Mouse (Mus musculus): ENCODE results near the gene Megf11. TPM values are rescaled to one million over a fixed set of nuclear protein-coding genes. Genes with fewer than 3 reads are reported as not detected.

The Megf11 gene
- polyA plus RNA-seq, 1 experiment from 2014 or later = 0.11 TPM

- Histone ChIP-seq H3K4me2 (ENCODE audit: low read depth, low read length) (peak overlapping the region; percentile 45), H3K36me3 (replicated peaks; ENCODE audit: insufficient read depth, low read length) (no peaks in the 10 kb centered on the region), H3K9me3 (ENCODE audit: low read length) (no peaks in the 10 kb centered on the region), H3K27ac (ENCODE audit: low read depth) (peak overlapping the region; percentile 76), H3K4me1 (ENCODE audit: insufficient read depth) (peaks cover 42% of the 10 kb centered on the region), H3K27me3 (ENCODE audit: insufficient read depth, low read length) (no peaks in the 10 kb centered on the region), H3K9ac (replicated peaks) (no peak overlapping the region; the same call in 1 of the 2 replicates), H3K4me3 (ENCODE audit: low read depth, low read length) (no peak overlapping the region)
- TF ChIP-seq EP300 (IDR thresholded peaks at IDR 0.05; ENCODE audit: low read depth) (peak; percentile 45; the same call in 1 of the 2 replicates), CTCF (IDR thresholded peaks at IDR 0.05; ENCODE audit: low read depth) (no peak)
- peak; percentile 35 for DNase-seq
- peak; percentile 75 for ATAC-seq
Observed at GRCm38 (mm10) chr9:64565915-64566314, 180.5 kb downstream of the Megf11 start.

- H3K9me3 ChIP-seq (ENCODE audit: low read length) = no peaks in the 10 kb centered on the region
- H3K4me2 ChIP-seq (ENCODE audit: low read depth, low read length) = peak overlapping the region; percentile 45; the same call in 1 of the 2 replicates
- TF ChIP-seq CTCF (IDR thresholded peaks at IDR 0.05; ENCODE audit: low read depth) (no peak), EP300 (IDR thresholded peaks at IDR 0.05; ENCODE audit: low read depth) (no peak)
- H3K36me3 ChIP-seq (replicated peaks; ENCODE audit: insufficient read depth, low read length) = no peaks in the 10 kb centered on the region
- no peak overlapping the region for H3K4me3 ChIP-seq (ENCODE audit: low read depth, low read length)
- DNase-seq (peak; percentile 31), ATAC-seq (peak; percentile 26)
- H3K27me3 ChIP-seq (ENCODE audit: insufficient read depth, low read length) = no peaks in the 10 kb centered on the region
- H3K27ac ChIP-seq (ENCODE audit: low read depth) = peak overlapping the region; percentile 76
- no peak overlapping the region for H3K9ac ChIP-seq (replicated peaks)
- peaks cover 42% of the 10 kb centered on the region for H3K4me1 ChIP-seq (ENCODE audit: insufficient read depth)
- WGBS (ENCODE audit: insufficient replicate concordance) = 27% methylated on average over 2 of the region's 2 CpGs
Observed at GRCm38 (mm10) chr9:64566376-64566775, 180.9 kb downstream of the Megf11 start.

DNA sequence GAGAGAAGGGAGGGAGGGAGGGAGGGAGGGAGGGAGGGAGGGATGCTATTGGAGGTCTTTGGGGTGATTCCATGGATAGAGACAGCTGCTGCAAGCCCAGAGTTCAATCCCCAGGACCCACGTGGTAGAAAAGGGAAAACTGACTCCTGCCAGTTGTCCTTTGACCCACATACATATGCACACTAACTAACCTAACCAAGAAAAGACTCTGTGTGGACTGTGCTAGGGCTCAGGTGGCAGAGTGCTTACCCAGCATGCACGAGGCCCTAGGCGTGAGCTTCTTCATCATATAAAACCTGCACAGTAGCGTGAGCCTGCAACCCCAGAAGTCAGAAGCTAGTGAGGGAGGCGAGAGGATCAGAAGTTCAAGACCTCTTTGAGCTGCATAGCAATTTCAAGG, 182.1 kb downstream of the Megf11 start:
- Histone ChIP-seq H3K4me1 (ENCODE audit: insufficient read depth) (peaks cover 52% of the 10 kb centered on the region), H3K9ac (replicated peaks) (no peak overlapping the region), H3K27ac (ENCODE audit: low read depth) (no peak overlapping the region), H3K4me3 (ENCODE audit: low read depth, low read length) (no peak overlapping the region), H3K36me3 (replicated peaks; ENCODE audit: insufficient read depth, low read length) (no peaks in the 10 kb centered on the region), H3K27me3 (ENCODE audit: insufficient read depth, low read length) (no peaks in the 10 kb centered on the region), H3K9me3 (ENCODE audit: low read length) (no peaks in the 10 kb centered on the region), H3K4me2 (ENCODE audit: low read depth, low read length) (no peak overlapping the region)
- WGBS (ENCODE audit: insufficient replicate concordance) = 56% methylated on average over 5 of the region's 5 CpGs
- DNase-seq (no peak), ATAC-seq (no peak)
- TF ChIP-seq EP300 (IDR thresholded peaks at IDR 0.05; ENCODE audit: low read depth) = no peak
- no peak for TF ChIP-seq CTCF (IDR thresholded peaks at IDR 0.05; ENCODE audit: low read depth)

GRCm38 (mm10) chr9:64568467-64569260, 183.2 kb downstream of the Megf11 start:
- H3K4me3 ChIP-seq (ENCODE audit: low read depth, low read length) = no peak overlapping the region
- no peak overlapping the region for H3K4me2 ChIP-seq (ENCODE audit: low read depth, low read length)
- DNase-seq (no peak), ATAC-seq (no peak)
- H3K27ac ChIP-seq (ENCODE audit: low read depth) = no peak overlapping the region
- H3K36me3 ChIP-seq (replicated peaks; ENCODE audit: insufficient read depth, low read length) = no peaks in the 10 kb centered on the region
- peaks cover 60% of the 10 kb centered on the region for H3K4me1 ChIP-seq (ENCODE audit: insufficient read depth)
- H3K27me3 ChIP-seq (ENCODE audit: insufficient read depth, low read length) = no peaks in the 10 kb centered on the region
- H3K9ac ChIP-seq (replicated peaks) = no peak overlapping the region
- TF ChIP-seq CTCF (IDR thresholded peaks at IDR 0.05; ENCODE audit: low read depth) (no peak), EP300 (IDR thresholded peaks at IDR 0.05; ENCODE audit: low read depth) (no peak)
- WGBS (ENCODE audit: insufficient replicate concordance) = 63% methylated on average over 8 of the region's 8 CpGs
- no peaks in the 10 kb centered on the region for H3K9me3 ChIP-seq (ENCODE audit: low read length)

DNA sequence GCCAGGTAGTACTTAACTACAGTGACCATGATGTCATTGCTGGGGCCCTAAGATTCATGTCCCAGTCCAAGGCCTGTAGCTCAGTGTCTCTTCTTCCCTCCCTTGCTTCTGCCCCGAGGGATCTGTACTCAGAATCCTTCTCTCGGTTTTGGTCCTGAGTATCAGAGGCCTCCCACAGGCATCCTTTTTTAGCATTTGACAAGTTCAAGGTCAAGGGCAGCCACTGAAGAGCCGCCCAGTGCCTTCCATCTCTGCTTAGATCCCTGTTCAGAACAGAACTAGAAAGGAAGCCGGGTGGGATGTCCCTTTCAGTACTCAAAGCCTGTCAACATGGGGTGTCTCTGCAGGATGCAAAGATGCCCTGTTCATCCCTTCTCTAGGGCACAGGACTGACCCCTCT, 185.0 kb downstream of the Megf11 start:
- H3K9ac ChIP-seq (replicated peaks) = no peak overlapping the region
- no peak for DNase-seq
- H3K4me3 ChIP-seq (ENCODE audit: low read depth, low read length) = no peak overlapping the region
- peaks cover 50% of the 10 kb centered on the region for H3K4me1 ChIP-seq (ENCODE audit: insufficient read depth)
- H3K27me3 ChIP-seq (ENCODE audit: insufficient read depth, low read length) = no peaks in the 10 kb centered on the region
- H3K9me3 ChIP-seq (ENCODE audit: low read length) = no peaks in the 10 kb centered on the region
- H3K4me2 ChIP-seq (ENCODE audit: low read depth, low read length) = peak overlapping the region; percentile 38
- no peaks in the 10 kb centered on the region for H3K36me3 ChIP-seq (replicated peaks; ENCODE audit: insufficient read depth, low read length)
- WGBS (ENCODE audit: insufficient replicate concordance) = 50% methylated on average over 4 of the region's 4 CpGs
- peak overlapping the region; percentile 83 for H3K27ac ChIP-seq (ENCODE audit: low read depth)
- no peak for ATAC-seq
- TF ChIP-seq CTCF (IDR thresholded peaks at IDR 0.05; ENCODE audit: low read depth) (no peak), EP300 (IDR thresholded peaks at IDR 0.05; ENCODE audit: low read depth) (no peak)

- Histone ChIP-seq H3K36me3 (replicated peaks; ENCODE audit: insufficient read depth, low read length) (no peaks in the 10 kb centered on the region), H3K27ac (ENCODE audit: low read depth) (peak overlapping the region; percentile 83), H3K4me2 (ENCODE audit: low read depth, low read length) (peak overlapping the region; percentile 38), H3K27me3 (ENCODE audit: insufficient read depth, low read length) (no peaks in the 10 kb centered on the region), H3K9me3 (ENCODE audit: low read length) (no peaks in the 10 kb centered on the region), H3K9ac (replicated peaks) (no peak overlapping the region), H3K4me1 (ENCODE audit: insufficient read depth) (peaks cover 46% of the 10 kb centered on the region), H3K4me3 (ENCODE audit: low read depth, low read length) (no peak overlapping the region)
- WGBS (ENCODE audit: insufficient replicate concordance) = 66% methylated on average over 8 of the region's 8 CpGs
- peak; percentile 54 for DNase-seq
- peak; percentile 89 for ATAC-seq
- TF ChIP-seq EP300 (IDR thresholded peaks at IDR 0.05; ENCODE audit: low read depth) (no peak), CTCF (IDR thresholded peaks at IDR 0.05; ENCODE audit: low read depth) (no peak)
Observed at GRCm38 (mm10) chr9:64571091-64571490, 185.7 kb downstream of the Megf11 start.
